Mouse (Mus musculus) heart, adult 2 months (tissue): ENCODE results near the gene Rgl2. TPM values are rescaled to one million over a fixed set of nuclear protein-coding genes. Genes with fewer than 3 reads are reported as not detected.
"Not testable (repeated sequence)": the region's sequence is repeated elsewhere in the genome, so short reads cannot be mapped to it uniquely, and the experiment has no call there.

Experiments
- DNase-seq, 2 experiments: peaks; one replicate each; pipeline ENCODE4 v3.0.0; 2021
- H3K27ac ChIP-seq: fragments of 200-600 bp; 2 replicates; pipeline ENCODE4 v1.8.1; 2022
- H3K27me3 ChIP-seq: fragments of 200-500 bp; 2 replicates; pipeline ENCODE4 v1.6.1; 2012; ENCODE audit warnings: mild to moderate bottlenecking, low read length, inconsistent platforms, mixed read lengths; ENCODE audit not compliant: control insufficient read depth, insufficient read depth
- H3K36me3 ChIP-seq: fragments of 200-500 bp; 2 replicates; pipeline ENCODE4 v1.6.1; 2012; ENCODE audit warnings: low read length, inconsistent platforms; ENCODE audit not compliant: control insufficient read depth, insufficient read depth
- H3K4me1 ChIP-seq: fragments of 200-500 bp; 2 replicates; pipeline ENCODE4 v1.6.1; 2011; ENCODE audit warnings: low read length; ENCODE audit not compliant: control insufficient read depth, insufficient read depth
- H3K4me3 ChIP-seq: fragments of 200-600 bp; 2 replicates; pipeline ENCODE4 v1.8.1; 2022
- H3K79me2 ChIP-seq: fragments of 200-500 bp; replicated peaks from 2 replicates; pipeline ENCODE4 v1.6.1; 2012; ENCODE audit warnings: mild to moderate bottlenecking, inconsistent platforms, low read length, moderate library complexity, mixed read lengths; ENCODE audit not compliant: control insufficient read depth, insufficient read depth
- H3K9ac ChIP-seq: fragments of 200-500 bp; 2 replicates; pipeline ENCODE4 v1.6.1; 2012; ENCODE audit warnings: low read depth, mild to moderate bottlenecking, control low read depth, inconsistent platforms, low read length, mixed read lengths
- CTCF ChIP-seq: fragments of 200-600 bp; IDR thresholded peaks from 2 replicates; pipeline ENCODE4 v1.8.1; 2022; ENCODE audit warnings: antibody characterized with exemption, mild to moderate bottlenecking, moderate library complexity
- EP300 ChIP-seq: fragments of 200-500 bp; IDR thresholded peaks from 2 replicates; pipeline ENCODE4 v1.6.1; 2011; ENCODE audit warnings: low read depth, low read length, control low read depth; ENCODE audit not compliant: insufficient read depth
- POLR2A ChIP-seq: fragments of 200-500 bp; IDR thresholded peaks from 2 replicates; pipeline ENCODE4 v1.6.1; 2011; ENCODE audit warnings: mild to moderate bottlenecking, low read depth, low read length, control low read depth; ENCODE audit not compliant: insufficient read depth
- WGBS: fragments of 180-500 bp; shearing (Covaris S2); methylation state at CpG from one replicate; pipeline ENCODE4 v1.1.7; 2018; 5-methylcytosine and 5-hydroxymethylcytosine counted together
- intact Hi-C: fragments of 180-260 bp; cut with DNase I; formaldehyde crosslinking; loops from one replicate; pipeline ENCODE4 v1.15.1; 2025
- polyA plus RNA-seq: library from polyadenylated mRNA; depleted of rRNA; stranded (reverse); fragments of >200 nt; gene quantifications from 2 replicates; pipeline ENCODE4 v1.2.3, GENCODE M21; 2012
- total RNA-seq, 2 experiments: library from RNA; stranded (reverse); gene quantifications; 2 replicates each; pipeline ENCODE4 v1.2.3; 2021

Rgl2 gene
- total and polyA plus RNA-seq, 3 experiments = 33.2 to 89.1 (median 36.0) TPM

- no peaks in the 10 kb centered on the region for H3K79me2 ChIP-seq
- peak overlapping the region; percentile 68 for H3K4me3 ChIP-seq
- H3K36me3 ChIP-seq = peaks cover 3% of the 10 kb centered on the region; the same call in 1 of the 2 replicates
- H3K27me3 ChIP-seq = no peaks in the 10 kb centered on the region
- peaks cover 7% of the 10 kb centered on the region for H3K4me1 ChIP-seq
- no peak for TF ChIP-seq EP300
- no peak for TF ChIP-seq POLR2A
- no peak for TF ChIP-seq CTCF
- peak in 1 of 2 experiments; percentile 16 for DNase-seq
- peak overlapping the region; percentile 67; the same call in 1 of the 2 replicates for H3K27ac ChIP-seq
- H3K9ac ChIP-seq = peak overlapping the region; percentile 74; the same call in 1 of the 2 replicates
- intact Hi-C loops = no loop called here
- 71% methylated on average over 10 of the region's 10 CpGs for WGBS
Observed at GRCm38 (mm10) chr17:33950131-33950625, 20.8 kb downstream of the Rgl2 start.

GRCm38 (mm10) chr17:33951021-33951946, 21.9 kb downstream of the Rgl2 start, which contains the start of gene B3galt4:
Gene B3galt4 (minus strand): TSS chr17:33951488.
- H3K79me2 ChIP-seq = no peaks in the 10 kb centered on the region
- H3K27ac ChIP-seq = peak within 1 kb of the TSS; percentile 67
- H3K27me3 ChIP-seq = no peaks in the 10 kb centered on the region
- peak within 1 kb of the TSS; percentile 68 for H3K4me3 ChIP-seq
- peak within 1 kb of the TSS; percentile 74 for H3K9ac ChIP-seq
- TF ChIP-seq CTCF = no peak
- WGBS = 1% methylated on average over 45 of the region's 45 CpGs
- peaks cover 3% of the 10 kb centered on the region; the same call in 1 of the 2 replicates for H3K36me3 ChIP-seq
- DNase-seq = peak; percentile 80 to 83
- intact Hi-C loops = loop anchor here (1.0 kb wide), 1 partner anchor 11 kb away; the partner anchor contains the start of genes Pfdn6 and Wdr46
- peaks cover 7% of the 10 kb centered on the region for H3K4me1 ChIP-seq

DNA sequence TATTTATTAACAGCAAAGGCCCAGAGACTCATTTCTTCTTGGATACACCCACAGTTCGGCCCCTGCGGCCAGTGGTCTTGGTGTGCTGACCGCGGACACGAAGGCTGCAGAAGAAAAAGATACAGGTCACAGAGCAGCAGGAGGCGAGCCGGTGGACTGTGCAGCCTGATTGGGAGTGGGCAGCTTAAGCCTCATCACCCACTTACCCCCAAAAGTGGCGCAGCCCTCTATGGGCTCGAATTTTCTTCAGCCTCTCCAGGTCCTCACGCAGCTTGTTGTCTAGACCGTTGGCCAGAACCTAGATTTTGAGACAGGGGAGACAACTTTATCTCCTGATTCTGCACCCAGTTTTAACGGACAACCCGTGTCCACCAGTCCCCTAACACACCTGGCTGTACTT, 22.7 kb downstream of the Rgl2 start:
- WGBS = 82% methylated on average over 13 of the region's 13 CpGs
- H3K27ac ChIP-seq, H3K4me3 ChIP-seq, H3K27me3 ChIP-seq, intact Hi-C loops, H3K79me2 ChIP-seq, H3K36me3 ChIP-seq, H3K9ac ChIP-seq, H3K4me1 ChIP-seq: not testable (repeated sequence)
- peak in 1 of 2 experiments; percentile 21 for DNase-seq

DNA sequence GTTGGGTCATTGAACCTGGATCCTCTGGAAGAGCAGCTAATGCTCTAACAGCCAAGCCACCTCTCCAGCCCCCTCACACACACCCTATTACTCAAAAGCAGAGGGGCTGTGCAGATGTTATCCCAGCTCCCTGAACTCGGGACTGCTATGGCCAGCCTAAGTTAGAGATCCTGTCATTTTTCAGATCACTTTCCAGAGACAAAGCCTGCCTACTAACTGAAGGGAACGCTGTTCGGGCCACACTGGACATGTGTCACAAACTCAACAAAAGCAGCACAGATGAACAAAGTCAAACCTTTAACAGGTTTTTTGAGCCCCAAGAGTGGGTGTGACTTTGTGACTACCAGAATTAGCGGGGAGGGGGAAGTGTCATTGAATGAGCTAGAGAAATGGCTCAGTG, 23.5 kb downstream of the Rgl2 start:
- no peak overlapping the region for H3K9ac ChIP-seq
- no peak overlapping the region for H3K4me3 ChIP-seq
- intact Hi-C loops = no loop called here
- TF ChIP-seq POLR2A = no peak
- TF ChIP-seq EP300 = no peak
- no peak for TF ChIP-seq CTCF
- H3K27ac ChIP-seq = no peak overlapping the region
- DNase-seq = no peak
- WGBS = 80% methylated on average over 4 of the region's 4 CpGs
- H3K79me2 ChIP-seq = no peaks in the 10 kb centered on the region
- peaks cover 7% of the 10 kb centered on the region for H3K4me1 ChIP-seq
- H3K36me3 ChIP-seq = peaks cover 3% of the 10 kb centered on the region; the same call in 1 of the 2 replicates
- no peaks in the 10 kb centered on the region for H3K27me3 ChIP-seq

- H3K27ac ChIP-seq = no peak overlapping the region
- WGBS = 71% methylated on average over 3 of the region's 3 CpGs
- no peak overlapping the region for H3K9ac ChIP-seq
- intact Hi-C loops = no loop called here
- H3K4me3 ChIP-seq = no peak overlapping the region
- TF ChIP-seq EP300 (no peak), POLR2A (no peak), CTCF (no peak)
- H3K36me3 ChIP-seq = peaks cover 3% of the 10 kb centered on the region; the same call in 1 of the 2 replicates
- no peaks in the 10 kb centered on the region for H3K27me3 ChIP-seq
- DNase-seq = no peak
- H3K79me2 ChIP-seq = no peaks in the 10 kb centered on the region
- peaks cover 7% of the 10 kb centered on the region for H3K4me1 ChIP-seq
Observed at GRCm38 (mm10) chr17:33953310-33953709, 24.0 kb downstream of the Rgl2 start.
